ENCODE assay signal across 10 mouse cellular contexts in the genomic region with DNA sequence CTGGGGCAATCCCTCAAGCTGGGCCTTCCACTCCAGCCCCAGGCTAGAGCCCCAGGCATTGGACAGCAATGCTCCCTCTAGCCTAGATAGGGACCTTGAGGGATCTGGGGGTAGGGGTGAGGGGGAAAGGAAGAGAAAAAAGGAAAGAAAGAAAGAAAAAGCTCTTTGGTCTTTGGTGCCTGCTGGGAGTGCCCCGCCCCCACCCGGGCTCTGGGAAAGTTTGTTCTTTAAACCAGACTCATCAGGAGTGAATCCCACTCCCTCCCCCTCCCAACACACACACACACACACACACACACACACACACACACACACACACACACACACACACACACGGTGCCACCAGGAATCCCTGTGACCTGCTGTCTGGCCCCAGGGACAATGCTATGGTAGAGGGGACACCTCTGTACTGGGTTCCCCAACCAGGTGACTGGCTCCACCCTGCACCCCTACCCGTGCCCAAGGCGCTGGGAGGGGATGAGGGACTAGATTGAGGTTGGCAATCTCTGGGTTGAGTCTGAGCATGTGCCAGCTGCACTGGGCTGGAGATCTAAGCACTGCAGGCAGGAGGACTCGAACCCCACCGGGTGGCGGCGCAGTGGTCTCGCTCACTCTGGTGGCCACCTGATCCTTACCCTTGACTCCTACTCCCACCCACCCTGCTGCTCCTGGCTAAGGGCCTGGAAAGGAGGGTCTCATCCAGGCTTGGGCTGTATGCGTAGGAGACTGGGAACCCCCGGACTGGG.
A peak's percentile ranks its signal among the peaks of the same experiment; 100 is the strongest.
DNase-seq lines count a peak whose midpoint lies in the region; ATAC-seq and TF ChIP-seq lines count a peak whose summit lies in the region.
"Had no signal": no experiment of that assay in that cellular context is flagged by ENCODE, and none has a peak within 500 bp of the region (broad histone marks: within the 10 kb centered on the region; RNA-seq: fewer than 3 reads in every experiment).

No protein-coding gene starts in this region.

- H3K79me3 ChIP-seq in C2C12 (ENCODE audit: low read depth): no peaks in the 10 kb centered on the region

- H3K4me3 ChIP-seq in heart, embryonic 15.5 days: peak overlapping the region; percentile 54; the same call in 1 of the 2 replicates
- H3K4me3 ChIP-seq in C2C12 (ENCODE audit: insufficient read depth, poor library complexity, severe bottlenecking): peak overlapping the region; percentile 23
- H3K4me3 ChIP-seq in forebrain, embryonic 11.5 days (ENCODE audit: low read depth, low read length): no peak overlapping the region

- no peak for TF ChIP-seq CTCF in C2C12 (IDR thresholded peaks at IDR 0.05; ENCODE audit: control insufficient read depth, insufficient read depth, insufficient read length)

- WGBS in heart, embryonic 15.5 days: 47% methylated on average over 10 of the region's 12 CpGs
- 40% methylated on average over 11 of the region's 12 CpGs for WGBS in forebrain, embryonic 11.5 days

- H3ac ChIP-seq in C2C12 (ENCODE audit: control insufficient read depth, insufficient read length, low read depth): no peak overlapping the region

- peak overlapping the region; percentile 88; the same call in 1 of the 2 replicates for H3K4me2 ChIP-seq in heart, embryonic 15.5 days
- 0 out of 2 replicates have a peak overlapping the region, but pooled peaks have one; percentile 3 for H3K4me2 ChIP-seq in forebrain, embryonic 11.5 days (ENCODE audit: low read depth, low read length, severe bottlenecking)

- H3K27me3 ChIP-seq in heart, embryonic 15.5 days: peaks cover 46% of the 10 kb centered on the region
- no peaks in the 10 kb centered on the region for H3K27me3 ChIP-seq in C2C12 (ENCODE audit: control insufficient read depth, insufficient read depth, insufficient read length)
- H3K27me3 ChIP-seq in forebrain, embryonic 11.5 days (ENCODE audit: control insufficient read depth, insufficient read depth, low read length): peaks cover 12% of the 10 kb centered on the region

- peaks cover 10% of the 10 kb centered on the region for H3K79me2 ChIP-seq in C2C12 (ENCODE audit: control insufficient read depth, insufficient read depth)

- DNase-seq in heart, adult 8-10 months (ENCODE audit: low spot score): no peak
- no peak for DNase-seq in forebrain, embryonic 11.5 days (ENCODE audit: low spot score)
- no peak for DNase-seq in left cerebral cortex, adult 8-10 months (ENCODE audit: low spot score in 2 of 2)
- no peak for DNase-seq in thymus, postnatal 0 days (ENCODE audit: low spot score)
- DNase-seq: adrenal gland, postnatal 10 days; cerebellum, postnatal 36 days had no signal

- no peak overlapping the region for H3K27ac ChIP-seq in heart, embryonic 15.5 days
- H3K27ac ChIP-seq in forebrain, embryonic 11.5 days (ENCODE audit: low read depth, low read length): no peak overlapping the region

- H3K9me3 ChIP-seq in heart, embryonic 15.5 days (replicated peaks): no peaks in the 10 kb centered on the region
- no peaks in the 10 kb centered on the region; the same call in 1 of the 2 replicates for H3K9me3 ChIP-seq in forebrain, embryonic 11.5 days (ENCODE audit: control insufficient read depth, low read length)

- H3K9ac ChIP-seq in heart, embryonic 15.5 days: no peak overlapping the region
- no peak overlapping the region for H3K9ac ChIP-seq in forebrain, embryonic 11.5 days (ENCODE audit: low read length)

- H3K4me1 ChIP-seq in heart, embryonic 15.5 days (replicated peaks): peaks cover 11% of the 10 kb centered on the region
- H3K4me1 ChIP-seq in forebrain, embryonic 11.5 days (replicated peaks; ENCODE audit: control insufficient read depth, insufficient read depth, low read length): peaks cover 6% of the 10 kb centered on the region; the same call in 1 of the 2 replicates

- no peaks in the 10 kb centered on the region for H3K36me3 ChIP-seq in heart, embryonic 15.5 days
- no peaks in the 10 kb centered on the region for H3K36me3 ChIP-seq in C2C12 (ENCODE audit: control insufficient read depth, insufficient read depth)
- no peaks in the 10 kb centered on the region for H3K36me3 ChIP-seq in forebrain, embryonic 11.5 days (ENCODE audit: control insufficient read depth, insufficient read depth, low read length)

- no peak for ATAC-seq in heart, embryonic 15.5 days (replicated peaks; ENCODE audit: insufficient number of reproducible peaks, insufficient read depth, low FRiP score, low read depth)
- ATAC-seq in forebrain, embryonic 11.5 days (replicated peaks; ENCODE audit: low FRiP score): peak; percentile 26; the same call in 1 of the 2 replicates
- ATAC-seq in megakaryocyte-erythroid progenitor cell, adult 5-6 weeks (replicated peaks; ENCODE audit: low FRiP score, low TSS enrichment, poor library complexity, severe bottlenecking): 0 out of 2 replicates have a peak, but pooled peaks have one; percentile 11
- ATAC-seq in erythroblast, adult 5-6 weeks (replicated peaks; ENCODE audit: low FRiP score, poor library complexity, severe bottlenecking): no peak

TF ChIP-seq in C2C12, 6 proteins besides CTCF, POLR2A, EP300 and RAD21:
- no peak for TF ChIP-seq CEBPB (IDR thresholded peaks at IDR 0.05; ENCODE audit: low read depth)
- TF ChIP-seq MAX (IDR thresholded peaks at IDR 0.05): no peak
- no peak for TF ChIP-seq MYOG (IDR thresholded peaks at IDR 0.05; ENCODE audit: control insufficient read depth, extremely low read depth, insufficient read length)
- TF ChIP-seq USF1 (IDR thresholded peaks at IDR 0.05; ENCODE audit: low read depth): no peak
TF ChIP-seq in C2C12: peak in this region for 0.

Comparison
In these comparisons a context has a peak if more than half of its experiments do, and no peak if none do; other contexts are left out.
1. ATAC-seq: peak in forebrain, embryonic 11.5 days (single experiment) and megakaryocyte-erythroid progenitor cell, adult 5-6 weeks (single experiment); none in heart, embryonic 15.5 days (single experiment) and erythroblast, adult 5-6 weeks (single experiment).